Mouse (Mus musculus) embryonic fibroblast, embryonic 13.5 days (primary cell): ENCODE measurements around the gene Wwox. TPM values are rescaled to one million over a fixed set of nuclear protein-coding genes. Genes with fewer than 3 reads are reported as not detected.

ENCODE experiments used
- H3K27ac ChIP-seq: 2 replicates; pipeline ENCODE4 v1.5.1; 2012; ENCODE audit warnings: low read length, control low read depth, inconsistent platforms; ENCODE audit not compliant: insufficient read depth
- H3K4me1 ChIP-seq: 2 replicates; pipeline ENCODE4 v1.6.1; 2011; ENCODE audit warnings: low read length; ENCODE audit not compliant: control insufficient read depth, insufficient read depth
- H3K4me3 ChIP-seq: 2 replicates; pipeline ENCODE4 v1.5.1; 2011; ENCODE audit warnings: mild to moderate bottlenecking, control low read depth, low read length; ENCODE audit not compliant: insufficient read depth
- CTCF ChIP-seq: IDR thresholded peaks from 2 replicates; pipeline ENCODE4 v1.5.1; 2011; ENCODE audit warnings: mild to moderate bottlenecking, control low read depth, low read length, moderate library complexity, borderline replicate concordance; ENCODE audit not compliant: insufficient read depth
- POLR2A ChIP-seq: IDR thresholded peaks from 2 replicates; pipeline ENCODE4 v1.6.1; 2011; ENCODE audit warnings: low read depth, mild to moderate bottlenecking, control low read depth, low read length, moderate library complexity
- polyA plus RNA-seq: library from polyadenylated mRNA; stranded (reverse); fragments of >200 nt; gene quantifications from 2 replicates; pipeline ENCODE4 v1.2.4, GENCODE M21; 2011; ENCODE audit warnings: low read depth; ENCODE audit not compliant: missing spikeins, insufficient read length

Gene Wwox
- polyA plus RNA-seq, 1 experiment = 8.7 TPM

GRCm38 (mm10) chr8:114932071-114932630, 492.7 kb downstream of the Wwox start:
- Histone ChIP-seq H3K4me3 (no peak overlapping the region), H3K27ac (no peak overlapping the region), H3K4me1 (no peaks in the 10 kb centered on the region)
- TF ChIP-seq CTCF = no peak
- no peak for TF ChIP-seq POLR2A

GRCm38 (mm10) chr8:114933248-114933647, 493.8 kb downstream of the Wwox start:
- TF ChIP-seq POLR2A = no peak
- no peak for TF ChIP-seq CTCF
- no peak overlapping the region for H3K4me3 ChIP-seq
- H3K27ac ChIP-seq = no peak overlapping the region
- H3K4me1 ChIP-seq = no peaks in the 10 kb centered on the region

- no peak overlapping the region for H3K27ac ChIP-seq
- H3K4me1 ChIP-seq = no peaks in the 10 kb centered on the region
- TF ChIP-seq CTCF = no peak
- TF ChIP-seq POLR2A = no peak
- H3K4me3 ChIP-seq = no peak overlapping the region
Measured at GRCm38 (mm10) chr8:114936887-114937286, 497.4 kb downstream of the Wwox start.

GRCm38 (mm10) chr8:114939338-114939737, 499.9 kb downstream of the Wwox start:
- Histone ChIP-seq H3K27ac (no peak overlapping the region), H3K4me1 (no peaks in the 10 kb centered on the region), H3K4me3 (no peak overlapping the region)
- TF ChIP-seq CTCF (no peak), POLR2A (no peak)

- no peak overlapping the region for H3K27ac ChIP-seq
- H3K4me3 ChIP-seq = no peak overlapping the region
- H3K4me1 ChIP-seq = no peaks in the 10 kb centered on the region
- TF ChIP-seq POLR2A (no peak), CTCF (no peak)
Measured at GRCm38 (mm10) chr8:114941096-114941495, 501.6 kb downstream of the Wwox start.

GRCm38 (mm10) chr8:114941644-114942043, 502.2 kb downstream of the Wwox start:
- no peak for TF ChIP-seq POLR2A
- no peak for TF ChIP-seq CTCF
- H3K4me1 ChIP-seq = no peaks in the 10 kb centered on the region
- no peak overlapping the region for H3K27ac ChIP-seq
- no peak overlapping the region for H3K4me3 ChIP-seq

- no peak for TF ChIP-seq CTCF
- TF ChIP-seq POLR2A = no peak
- H3K4me1 ChIP-seq = no peaks in the 10 kb centered on the region
- no peak overlapping the region for H3K4me3 ChIP-seq
- no peak overlapping the region for H3K27ac ChIP-seq
Measured at GRCm38 (mm10) chr8:114947921-114948320, 508.5 kb downstream of the Wwox start.

GRCm38 (mm10) chr8:114956377-114957168, 517.1 kb downstream of the Wwox start:
- Histone ChIP-seq H3K27ac (no peak overlapping the region), H3K4me3 (no peak overlapping the region), H3K4me1 (no peaks in the 10 kb centered on the region)
- no peak for TF ChIP-seq CTCF
- no peak for TF ChIP-seq POLR2A

- Histone ChIP-seq H3K4me1 (no peaks in the 10 kb centered on the region), H3K27ac (no peak overlapping the region), H3K4me3 (no peak overlapping the region)
- TF ChIP-seq POLR2A (no peak), CTCF (no peak)
Measured at GRCm38 (mm10) chr8:114958437-114959107, 519.1 kb downstream of the Wwox start.

GRCm38 (mm10) chr8:114959406-114959805, 520.0 kb downstream of the Wwox start:
- no peak overlapping the region for H3K4me3 ChIP-seq
- H3K4me1 ChIP-seq = no peaks in the 10 kb centered on the region
- no peak overlapping the region for H3K27ac ChIP-seq
- TF ChIP-seq POLR2A = no peak
